Mouse (Mus musculus) lung, embryonic 15.5 days (tissue): ENCODE results near the gene Atp5k. TPM values are rescaled to one million over a fixed set of nuclear protein-coding genes. Genes with fewer than 3 reads are reported as not detected.

Source experiments
- ATAC-seq: fragments of 200-750 bp; cut with Nextera tagmentation; 2 replicates; pipeline ENCODE4 v1.8.0; 2017; ENCODE audit warnings: moderate number of reproducible peaks, borderline replicate concordance; ENCODE audit not compliant: low FRiP score, low TSS enrichment; ENCODE audit errors: extremely low read depth
- H3K27ac ChIP-seq: fragments of 300-500 bp; sonication (generic); 2 replicates; pipeline ENCODE4 v1.5.1; 2015; ENCODE audit warnings: moderate library complexity, mild to moderate bottlenecking, inconsistent platforms
- H3K27me3 ChIP-seq: fragments of 300-500 bp; sonication (generic); 2 replicates; pipeline ENCODE4 v1.6.1; 2015; ENCODE audit warnings: inconsistent platforms
- H3K36me3 ChIP-seq: fragments of 300-500 bp; sonication (generic); 2 replicates; pipeline ENCODE4 v1.6.1; 2015; ENCODE audit warnings: inconsistent platforms
- H3K4me1 ChIP-seq: fragments of 300-500 bp; sonication (generic); 2 replicates; pipeline ENCODE4 v1.6.1; 2015; ENCODE audit warnings: inconsistent platforms
- H3K4me2 ChIP-seq: fragments of 300-500 bp; sonication (generic); 2 replicates; pipeline ENCODE4 v1.6.1; 2015; ENCODE audit warnings: inconsistent platforms, mild to moderate bottlenecking, moderate library complexity
- H3K4me3 ChIP-seq: fragments of 300-500 bp; sonication (generic); 2 replicates; pipeline ENCODE4 v1.5.1; 2015; ENCODE audit warnings: mild to moderate bottlenecking, inconsistent platforms
- H3K9ac ChIP-seq: fragments of 300-500 bp; sonication (generic); 2 replicates; pipeline ENCODE4 v1.6.1; 2015; ENCODE audit warnings: inconsistent platforms
- H3K9me3 ChIP-seq: fragments of 300-500 bp; sonication (generic); 2 replicates; pipeline ENCODE4 v1.6.1; 2016; ENCODE audit warnings: inconsistent platforms
- WGBS: fragments of 180-500 bp; shearing (Covaris S2); methylation state at CpG from one replicate; pipeline ENCODE4 v1.1.7; 2015; 5-methylcytosine and 5-hydroxymethylcytosine counted together
- polyA plus RNA-seq: library from polyadenylated mRNA; unstranded; fragments of >200 nt; fragmentation: Nextera tagmentation; extraction: Ambion mirVana; gene quantifications from 2 replicates; pipeline ENCODE4 v1.2.1, GENCODE M21; 2015

Gene Atp5k
- polyA plus RNA-seq, result 344 and 363 TPM in 2 replicates

DNA sequence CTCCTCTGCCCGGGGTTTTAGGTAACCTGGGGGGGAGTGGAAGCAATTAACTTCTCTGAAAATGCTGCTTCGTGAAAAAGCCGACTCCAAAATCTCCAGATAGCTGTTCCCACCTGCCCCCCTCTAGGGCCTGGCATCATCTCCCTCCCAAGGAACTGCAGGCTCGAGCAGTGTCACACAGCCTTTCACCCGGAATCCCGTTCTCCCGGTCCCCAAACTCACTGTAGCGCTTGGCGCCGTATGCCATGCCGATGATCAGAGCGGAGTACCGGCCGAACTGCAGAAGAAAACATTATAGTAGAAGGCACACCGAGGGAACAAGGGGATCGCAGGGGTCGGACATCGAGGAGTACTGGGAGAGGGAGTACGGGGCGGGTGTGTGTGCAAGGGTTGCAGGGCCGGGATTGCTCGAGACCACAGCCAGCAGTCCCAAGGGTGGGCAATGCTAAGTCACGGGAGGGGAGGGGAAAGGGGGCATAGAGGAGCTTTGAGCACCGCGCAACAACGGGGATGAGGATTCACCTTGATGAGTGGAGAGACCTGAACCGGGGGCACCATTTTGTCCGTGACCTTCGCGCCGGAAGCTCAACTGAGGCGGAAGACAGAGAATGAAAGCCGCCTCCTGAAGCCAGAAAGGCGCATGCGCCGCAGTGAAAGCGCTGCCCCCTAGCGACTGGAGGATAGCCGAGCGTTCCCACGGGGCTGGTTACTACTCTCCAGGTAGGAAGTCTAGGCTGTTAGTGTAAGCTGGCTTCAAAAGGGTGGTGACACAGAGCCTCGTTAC is at the start of gene Atp5k:
TSS of gene Atp5k (minus strand) at position 645 of the 784 bp plus-strand sequence.
- Histone ChIP-seq H3K9ac (peak within 1 kb of the TSS; percentile 74), H3K4me1 (peaks cover 13% of the 10 kb centered on the region), H3K9me3 (no peaks in the 10 kb centered on the region), H3K36me3 (peaks cover 26% of the 10 kb centered on the region; the same call in 1 of the 2 replicates), H3K4me3 (peak within 1 kb of the TSS; percentile 68), H3K27me3 (no peaks in the 10 kb centered on the region), H3K27ac (no peak within 1 kb of the TSS), H3K4me2 (peak within 1 kb of the TSS; percentile 75)
- ATAC-seq, result peak; percentile 79
- under 1% methylated on average over 42 of the region's 42 CpGs for WGBS

DNA sequence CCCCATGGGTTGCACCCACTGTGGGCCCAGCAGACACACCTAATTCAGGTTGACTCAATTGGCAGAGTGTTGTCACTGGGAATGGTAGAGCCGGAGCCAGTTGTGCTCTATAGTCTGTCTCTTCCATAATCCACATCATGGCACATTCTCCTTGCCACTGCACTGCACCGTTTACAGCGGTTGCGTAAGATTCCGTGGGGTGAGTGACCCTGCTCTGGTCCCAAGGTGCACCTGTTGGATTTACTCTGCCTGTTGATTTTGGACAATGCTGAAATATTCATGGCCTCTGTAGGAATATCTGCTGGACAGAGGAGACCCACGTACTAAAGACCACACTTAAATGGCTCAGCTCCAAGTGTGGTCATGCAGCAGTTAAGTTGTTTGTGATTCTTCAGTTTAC is 48.8 kb upstream of the Atp5k start:
- Histone ChIP-seq H3K9me3 (no peaks in the 10 kb centered on the region), H3K27me3 (no peaks in the 10 kb centered on the region), H3K9ac (no peak overlapping the region), H3K27ac (no peak overlapping the region), H3K4me2 (no peak overlapping the region), H3K4me3 (no peak overlapping the region), H3K4me1 (no peaks in the 10 kb centered on the region), H3K36me3 (peaks cover 48% of the 10 kb centered on the region)
- no peak for ATAC-seq
- WGBS, result 85% methylated on average over 6 of the region's 6 CpGs

DNA sequence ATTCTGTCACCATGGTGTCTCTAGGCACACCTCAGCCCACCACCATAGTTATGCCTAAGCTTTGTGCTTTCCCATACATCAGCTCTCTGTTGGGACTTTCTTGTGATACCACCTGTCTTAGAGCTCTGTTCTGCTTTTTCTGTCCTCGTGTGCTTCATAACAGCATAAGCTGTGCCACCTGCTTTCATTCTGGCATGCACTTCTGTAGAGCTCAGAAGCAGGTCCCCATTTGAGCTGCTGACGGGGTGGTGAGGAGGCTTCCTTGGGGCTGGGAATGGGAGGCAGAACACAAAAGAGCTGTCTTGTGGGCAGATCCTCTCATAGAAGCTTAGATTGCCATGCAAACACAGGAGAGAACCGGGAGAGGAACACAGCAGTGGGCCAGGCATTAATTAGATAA is 41.7 kb upstream of the Atp5k start:
- H3K9me3 ChIP-seq, result no peaks in the 10 kb centered on the region
- peaks cover 72% of the 10 kb centered on the region for H3K36me3 ChIP-seq
- 85% methylated on average over 3 of the region's 3 CpGs for WGBS
- H3K9ac ChIP-seq, result no peak overlapping the region
- H3K27me3 ChIP-seq, result no peaks in the 10 kb centered on the region
- no peaks in the 10 kb centered on the region for H3K4me1 ChIP-seq
- H3K27ac ChIP-seq, result no peak overlapping the region
- H3K4me3 ChIP-seq, result no peak overlapping the region
- ATAC-seq, result no peak
- H3K4me2 ChIP-seq, result no peak overlapping the region

DNA sequence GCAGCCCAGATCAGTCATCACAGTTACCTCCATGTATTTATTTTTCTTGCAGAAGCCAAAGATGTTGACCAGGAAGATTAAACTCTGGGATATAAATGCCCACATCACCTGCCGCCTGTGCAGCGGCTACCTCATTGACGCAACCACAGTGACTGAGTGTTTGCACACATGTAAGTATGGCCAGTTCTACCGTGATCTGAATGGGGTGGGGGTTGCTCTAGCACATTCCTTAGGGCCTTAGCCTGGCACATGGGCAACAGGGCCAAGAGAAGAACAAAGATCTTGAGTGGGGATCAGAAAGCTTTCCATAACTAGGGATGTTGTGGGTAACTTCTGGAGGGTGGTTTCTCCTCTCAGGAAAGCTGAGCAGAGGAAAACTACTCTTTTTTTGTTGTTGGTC is 39.5 kb upstream of the Atp5k start:
- H3K4me3 ChIP-seq, result no peak overlapping the region
- no peak for ATAC-seq
- no peak overlapping the region for H3K27ac ChIP-seq
- peaks cover 66% of the 10 kb centered on the region for H3K36me3 ChIP-seq
- H3K27me3 ChIP-seq, result no peaks in the 10 kb centered on the region
- H3K4me1 ChIP-seq, result no peaks in the 10 kb centered on the region; the same call in 1 of the 2 replicates
- no peaks in the 10 kb centered on the region for H3K9me3 ChIP-seq
- no peak overlapping the region for H3K9ac ChIP-seq
- WGBS, result 58% methylated on average over 4 of the region's 4 CpGs
- H3K4me2 ChIP-seq, result no peak overlapping the region

DNA sequence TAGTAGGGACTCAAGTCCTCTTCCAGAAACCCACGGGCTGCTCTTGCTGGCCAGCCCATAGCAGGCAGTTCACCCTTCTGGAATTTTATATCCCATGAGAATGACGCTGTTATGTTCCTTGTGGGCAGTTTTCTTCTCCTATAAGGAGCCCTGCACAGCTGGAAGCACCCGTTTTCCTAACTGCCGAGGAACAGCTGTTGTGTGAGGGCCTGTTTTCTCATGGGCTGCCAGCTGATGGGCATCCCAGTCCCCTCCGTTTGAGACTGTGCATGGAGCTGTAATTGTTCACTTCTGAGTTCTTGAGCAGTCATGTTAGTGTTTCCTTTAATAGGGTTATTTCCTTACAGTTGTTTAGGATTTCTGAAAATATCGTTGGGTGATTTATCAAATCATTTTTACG is 35.4 kb upstream of the Atp5k start:
- no peaks in the 10 kb centered on the region for H3K9me3 ChIP-seq
- peaks cover 29% of the 10 kb centered on the region for H3K36me3 ChIP-seq
- no peak overlapping the region for H3K4me3 ChIP-seq
- 73% methylated on average over 7 of the region's 7 CpGs for WGBS
- H3K4me2 ChIP-seq, result no peak overlapping the region
- H3K9ac ChIP-seq, result no peak overlapping the region; the same call in 1 of the 2 replicates
- no peaks in the 10 kb centered on the region for H3K27me3 ChIP-seq
- H3K27ac ChIP-seq, result no peak overlapping the region
- no peak for ATAC-seq
- H3K4me1 ChIP-seq, result no peaks in the 10 kb centered on the region; the same call in 1 of the 2 replicates

DNA sequence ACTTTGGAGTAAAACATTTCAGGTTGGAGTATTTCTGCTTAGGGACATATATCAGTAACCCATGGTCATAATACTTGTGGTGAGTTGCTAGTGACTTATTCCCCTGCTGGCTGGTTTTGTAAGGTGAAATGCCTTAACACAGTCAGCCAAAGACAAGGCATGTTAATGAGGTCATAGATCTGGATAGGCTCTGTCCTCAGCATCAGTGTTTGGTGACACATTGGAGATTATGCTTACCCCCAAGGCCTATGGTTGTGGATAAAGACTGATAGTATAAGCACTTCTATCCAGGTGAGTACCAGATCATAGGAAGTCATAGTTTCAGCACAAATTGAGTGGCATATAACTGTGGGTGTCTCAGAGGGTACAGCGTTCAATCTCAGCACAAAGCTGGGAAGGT is 32.4 kb upstream of the Atp5k start:
- no peaks in the 10 kb centered on the region for H3K9me3 ChIP-seq
- H3K36me3 ChIP-seq, result no peaks in the 10 kb centered on the region
- H3K27me3 ChIP-seq, result no peaks in the 10 kb centered on the region
- ATAC-seq, result no peak
- no peak overlapping the region for H3K9ac ChIP-seq
- H3K27ac ChIP-seq, result no peak overlapping the region
- no peak overlapping the region for H3K4me3 ChIP-seq
- H3K4me2 ChIP-seq, result no peak overlapping the region
- H3K4me1 ChIP-seq, result peaks cover 25% of the 10 kb centered on the region
- 100% methylated on average over 1 of the region's 1 CpGs for WGBS

DNA sequence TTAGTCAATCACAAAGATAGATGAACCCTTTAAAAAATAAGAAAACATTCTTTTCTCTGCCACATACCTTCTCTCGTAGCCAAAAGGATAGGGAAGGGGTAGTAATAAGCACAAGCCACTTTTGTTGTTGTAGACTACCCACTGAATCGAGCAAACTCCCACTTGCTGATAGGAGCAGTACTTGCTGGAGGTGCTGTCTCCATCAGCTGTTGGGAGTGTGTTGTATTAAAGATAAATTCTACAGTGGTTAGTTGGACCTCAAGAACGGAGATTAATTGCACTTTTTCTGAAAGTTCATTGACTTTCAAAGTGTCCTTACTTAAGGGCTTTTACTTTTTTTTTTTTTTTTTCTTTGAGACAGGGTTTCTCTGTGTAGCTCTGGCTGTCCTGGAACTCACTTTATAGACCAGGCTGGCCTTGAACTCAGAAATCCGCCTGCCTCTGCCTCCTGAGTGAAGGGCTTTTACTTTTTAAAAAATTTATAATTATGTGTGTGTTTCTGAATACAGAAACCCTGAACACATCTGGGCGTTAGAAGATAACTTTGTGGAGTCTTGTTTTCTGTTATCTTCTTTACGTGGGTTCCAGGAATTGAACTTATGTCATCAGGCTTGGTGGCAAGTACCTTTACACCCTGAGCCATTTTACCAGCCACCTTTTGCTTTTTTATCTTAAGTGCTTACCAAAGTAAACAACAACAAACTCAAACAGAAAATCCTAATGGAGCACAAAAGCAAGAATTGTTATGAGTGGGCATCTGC is 31.1 kb upstream of the Atp5k start:
- no peaks in the 10 kb centered on the region for H3K36me3 ChIP-seq
- ATAC-seq, result no peak
- no peaks in the 10 kb centered on the region for H3K27me3 ChIP-seq
- no peak overlapping the region for H3K9ac ChIP-seq
- peaks cover 25% of the 10 kb centered on the region for H3K4me1 ChIP-seq
- H3K4me3 ChIP-seq, result no peak overlapping the region
- 79% methylated on average over 6 of the region's 6 CpGs for WGBS
- H3K4me2 ChIP-seq, result no peak overlapping the region
- no peaks in the 10 kb centered on the region for H3K9me3 ChIP-seq
- H3K27ac ChIP-seq, result no peak overlapping the region

DNA sequence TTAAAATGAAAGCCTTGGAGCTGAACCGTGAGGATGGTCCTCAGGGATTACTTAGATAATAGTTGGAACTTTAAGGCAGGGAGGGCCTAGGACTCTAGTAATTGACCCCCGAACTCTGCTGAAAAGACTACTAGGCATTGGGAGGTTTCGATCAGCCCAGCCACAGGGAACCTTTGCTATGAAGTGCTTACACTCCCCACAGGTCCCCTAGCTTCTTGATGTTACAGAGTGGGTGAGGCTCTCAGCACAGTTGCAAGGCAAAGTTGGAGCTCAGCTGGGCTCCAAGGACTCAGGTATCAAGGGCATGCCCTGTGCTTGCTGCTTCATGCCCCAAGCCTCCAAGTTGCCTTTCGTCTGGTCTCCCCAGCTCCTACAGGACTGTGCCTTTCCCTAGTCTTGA is 28.2 kb upstream of the Atp5k start:
- ATAC-seq, result no peak
- Histone ChIP-seq H3K4me1 (peaks cover 25% of the 10 kb centered on the region), H3K27ac (0 out of 2 replicates have a peak overlapping the region, but pooled peaks have one; percentile 82), H3K9ac (peak overlapping the region; percentile 90), H3K27me3 (no peaks in the 10 kb centered on the region), H3K9me3 (no peaks in the 10 kb centered on the region), H3K36me3 (no peaks in the 10 kb centered on the region), H3K4me3 (peak overlapping the region; percentile 76), H3K4me2 (peak overlapping the region; percentile 90)
- 36% methylated on average over 4 of the region's 4 CpGs for WGBS

DNA sequence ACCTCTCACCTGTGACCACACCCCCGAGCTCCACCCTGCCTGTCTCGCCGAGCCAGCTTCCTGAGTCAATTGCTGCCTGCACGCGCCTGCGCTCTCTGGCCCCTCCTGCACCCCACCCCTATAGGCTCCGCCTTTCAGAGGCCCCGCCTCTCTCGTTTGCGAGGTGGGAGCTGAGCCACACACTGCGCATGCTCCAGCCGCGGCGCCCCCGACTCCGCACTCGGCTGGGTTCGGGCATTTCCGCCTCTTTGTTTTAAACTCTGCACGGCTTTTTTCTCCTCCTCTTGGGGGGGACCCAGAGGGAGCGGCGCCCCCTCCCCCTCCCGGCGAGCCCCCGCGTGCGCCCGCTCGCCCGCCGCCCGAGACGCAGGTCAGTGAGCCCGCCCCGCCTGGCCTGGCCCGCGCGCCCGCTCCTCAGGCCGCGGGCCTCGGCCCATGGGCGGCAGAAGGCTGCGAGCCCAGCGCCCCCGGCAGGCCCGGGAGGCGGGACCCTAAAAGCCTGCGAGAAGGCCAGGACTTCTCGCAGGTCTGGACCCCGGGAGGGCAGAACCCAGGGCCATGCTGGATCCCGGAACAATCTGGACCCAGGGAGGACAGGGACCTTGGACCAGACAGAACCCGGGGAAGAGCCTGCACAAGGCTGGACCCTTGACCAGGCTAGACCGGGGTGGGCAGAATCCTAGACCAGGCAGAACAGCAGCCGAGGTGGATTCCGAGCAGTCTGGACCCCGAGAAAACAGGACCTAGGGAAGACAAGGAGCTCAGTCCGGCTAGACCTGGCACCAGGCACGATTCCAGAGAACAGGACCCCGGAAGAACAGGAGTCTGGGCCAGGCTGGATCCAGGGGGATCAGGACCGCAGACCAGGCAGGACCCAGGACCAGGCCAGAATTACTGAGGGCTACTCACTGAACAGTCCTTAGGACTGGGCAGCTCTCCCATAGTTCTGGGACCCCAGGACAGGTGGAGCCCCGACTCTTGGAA is 27.1 kb upstream of the Atp5k start, which contains the start of gene Pcgf3:
TSS of gene Pcgf3 (plus strand) at position 151 of the 984 bp plus-strand sequence.
- ATAC-seq, result peak; percentile 96
- 1% methylated on average over 59 of the region's 62 CpGs for WGBS
- H3K9me3 ChIP-seq, result no peaks in the 10 kb centered on the region
- H3K4me1 ChIP-seq, result peaks cover 25% of the 10 kb centered on the region
- no peaks in the 10 kb centered on the region for H3K36me3 ChIP-seq
- peak within 1 kb of the TSS; percentile 76 for H3K4me3 ChIP-seq
- H3K9ac ChIP-seq, result peak within 1 kb of the TSS; percentile 90
- H3K27ac ChIP-seq, result peak within 1 kb of the TSS; percentile 82
- no peaks in the 10 kb centered on the region for H3K27me3 ChIP-seq
- H3K4me2 ChIP-seq, result peak within 1 kb of the TSS; percentile 90

DNA sequence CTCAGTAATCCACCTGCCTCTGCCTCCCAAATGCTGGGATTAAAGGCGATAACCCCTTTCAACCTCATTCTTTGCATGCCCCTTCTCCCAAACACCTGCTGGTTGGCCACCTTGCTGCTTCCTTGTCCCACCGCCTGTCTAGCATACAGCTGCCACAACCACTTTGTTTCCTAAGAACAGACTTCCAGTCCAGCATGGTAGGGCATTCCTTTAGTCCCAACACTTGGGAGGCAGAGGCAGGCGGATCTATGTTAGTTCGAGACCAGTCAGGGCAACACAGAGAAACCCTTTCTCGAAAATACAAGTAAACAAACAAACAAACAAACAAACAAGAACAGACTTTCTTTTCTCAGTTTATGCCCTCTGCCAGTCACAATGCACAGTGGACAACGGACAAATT is 26.2 kb upstream of the Atp5k start:
- Histone ChIP-seq H3K9me3 (no peaks in the 10 kb centered on the region), H3K27me3 (no peaks in the 10 kb centered on the region), H3K4me3 (peak overlapping the region; percentile 76), H3K4me1 (peaks cover 25% of the 10 kb centered on the region), H3K4me2 (peak overlapping the region; percentile 90), H3K36me3 (no peaks in the 10 kb centered on the region), H3K9ac (peak overlapping the region; percentile 35; the same call in 1 of the 2 replicates), H3K27ac (no peak overlapping the region)
- WGBS, result 35% methylated on average over 6 of the region's 6 CpGs
- ATAC-seq, result no peak; the same call in 1 of the 2 replicates

DNA sequence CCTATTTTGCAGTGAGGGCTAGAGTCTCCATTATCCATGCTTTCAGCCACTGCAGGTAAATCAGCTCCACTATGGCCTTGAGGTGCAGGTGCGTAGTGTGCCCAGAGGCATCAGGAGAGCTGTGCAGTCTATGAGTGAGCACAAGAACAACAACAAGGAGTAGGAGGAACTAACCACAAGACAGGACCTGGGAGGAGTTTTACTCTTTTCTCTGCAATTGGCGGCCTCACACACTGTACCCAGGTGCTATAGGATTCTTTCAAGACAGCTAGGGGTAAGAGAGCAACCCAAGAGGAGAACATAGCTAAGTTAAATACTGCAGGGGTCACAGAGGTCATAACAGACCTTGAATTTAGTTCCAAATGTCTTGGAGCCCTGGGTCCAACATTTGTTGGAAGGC is 24.5 kb upstream of the Atp5k start:
- Histone ChIP-seq H3K36me3 (no peaks in the 10 kb centered on the region), H3K4me1 (peaks cover 17% of the 10 kb centered on the region), H3K4me2 (no peak overlapping the region), H3K9me3 (no peaks in the 10 kb centered on the region), H3K27ac (no peak overlapping the region), H3K27me3 (no peaks in the 10 kb centered on the region), H3K4me3 (no peak overlapping the region), H3K9ac (no peak overlapping the region)
- no peak for ATAC-seq
- 75% methylated on average over 2 of the region's 2 CpGs for WGBS
